Mouse (Mus musculus): ENCODE results near the gene A430033K04Rik.

DNA sequence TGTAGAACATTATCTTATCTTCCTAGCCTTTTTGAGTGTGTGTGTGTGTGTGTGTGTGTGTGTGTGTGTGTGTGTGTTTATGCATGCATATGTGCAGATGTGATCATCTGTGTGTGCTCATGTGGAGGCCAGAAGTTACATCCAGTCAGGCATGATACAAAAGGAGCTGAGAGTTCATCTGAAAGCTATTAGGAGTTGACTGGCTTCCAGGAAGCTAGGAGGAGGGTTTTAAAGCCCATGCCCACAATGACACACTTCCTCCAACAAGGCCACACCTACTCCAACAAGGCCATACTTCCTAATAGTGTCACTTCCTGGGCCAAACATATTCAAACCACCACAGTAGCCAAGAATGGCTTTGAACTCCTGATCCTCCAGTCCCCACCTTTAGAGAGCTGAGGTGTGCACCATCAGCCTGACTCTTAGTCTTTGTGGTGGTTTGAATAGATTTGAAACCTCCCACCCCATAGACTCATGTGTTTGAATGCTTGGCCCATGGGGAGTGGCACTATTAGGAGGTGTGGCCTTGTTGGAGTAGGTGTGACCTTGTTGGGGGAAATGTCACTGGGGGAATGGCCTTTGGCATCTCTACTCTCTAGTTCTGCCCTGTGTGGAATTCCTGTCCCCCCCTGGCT is 70.4 kb downstream of the A430033K04Rik start:
- no peak for TF ChIP-seq EP300 (IDR thresholded peaks at IDR 0.05)
- TF ChIP-seq CTCF (IDR thresholded peaks at IDR 0.05), result no peak

Measured in lung, postnatal 0 days (tissue).